Mouse (Mus musculus) ES-E14 (cell line): ENCODE measurements around the gene Marc2.

ENCODE experiments used
- CHD2 ChIP-seq: IDR thresholded peaks from 2 replicates; pipeline ENCODE4 v1.6.1; 2014; ENCODE audit warnings: mild to moderate bottlenecking, low read depth, low read length, inconsistent platforms
- ZC3H11A ChIP-seq: IDR thresholded peaks from 2 replicates; pipeline ENCODE4 v1.6.1; 2012; ENCODE audit warnings: low read depth, mild to moderate bottlenecking, inconsistent platforms, low read length, borderline replicate concordance
- ZNF384 ChIP-seq: IDR thresholded peaks from 2 replicates; pipeline ENCODE4 v1.6.1; 2012; ENCODE audit warnings: low read depth, low read length, inconsistent platforms

- TF ChIP-seq ZC3H11A: no peak
- TF ChIP-seq ZNF384: no peak
- no peak for TF ChIP-seq CHD2
Observed at GRCm38 (mm10) chr1:184807123-184807522, 39.1 kb downstream of the Marc2 start.
